Mouse (Mus musculus) lung, postnatal 4 days (tissue): Measurements from ENCODE around the gene Atp6v1e1.
"Not testable (repeated sequence)": the region's sequence is repeated elsewhere in the genome, so short reads cannot be mapped to it uniquely, and the experiment has no call there.

Source experiments
- DNase-seq, 2 experiments: peaks; one replicate each; pipeline ENCODE4 v3.0.0; 2021

The Atp6v1e1 gene

DNA sequence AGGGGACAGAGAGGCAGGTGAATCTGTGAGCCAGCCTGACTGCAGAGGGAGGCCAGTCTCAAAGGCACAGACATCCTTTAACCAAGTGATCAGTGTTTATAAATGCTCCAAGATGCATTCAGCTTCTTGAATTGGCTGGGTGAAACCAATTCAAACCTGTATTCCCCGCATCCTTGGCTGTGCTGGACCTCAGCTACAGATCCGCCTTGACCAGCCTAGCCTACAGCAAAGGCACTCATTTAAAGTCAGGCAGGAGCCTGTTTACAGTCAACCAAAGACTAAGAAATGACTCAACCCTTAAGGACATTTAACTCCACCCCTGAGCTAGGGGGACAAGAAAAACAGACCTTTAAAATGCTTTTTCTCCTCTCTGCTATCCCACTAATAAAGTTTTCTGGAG lies 3.3 kb downstream of the Atp6v1e1 start:
- DNase-seq = no peak

DNA sequence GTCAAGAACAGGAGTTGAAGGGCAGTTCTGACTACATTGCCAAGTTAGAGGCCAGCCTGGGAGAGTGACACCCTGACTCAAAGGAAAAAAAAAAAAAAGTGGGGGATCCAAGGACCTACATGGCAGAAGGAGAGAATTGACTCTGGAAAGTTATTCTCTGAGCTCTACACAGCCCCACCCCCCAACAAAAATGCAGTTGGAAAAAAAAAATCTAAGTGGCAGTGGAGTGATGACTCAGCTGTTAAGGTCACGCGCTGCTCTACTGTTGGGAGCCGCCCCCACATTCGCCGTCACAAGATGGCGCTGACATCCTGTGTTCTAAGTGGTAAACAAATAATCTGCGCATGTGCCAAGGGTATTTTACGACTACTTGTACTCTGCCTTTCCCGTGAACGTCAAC lies 10.6 kb downstream of the Atp6v1e1 start:
- DNase-seq = not testable (repeated sequence)

DNA sequence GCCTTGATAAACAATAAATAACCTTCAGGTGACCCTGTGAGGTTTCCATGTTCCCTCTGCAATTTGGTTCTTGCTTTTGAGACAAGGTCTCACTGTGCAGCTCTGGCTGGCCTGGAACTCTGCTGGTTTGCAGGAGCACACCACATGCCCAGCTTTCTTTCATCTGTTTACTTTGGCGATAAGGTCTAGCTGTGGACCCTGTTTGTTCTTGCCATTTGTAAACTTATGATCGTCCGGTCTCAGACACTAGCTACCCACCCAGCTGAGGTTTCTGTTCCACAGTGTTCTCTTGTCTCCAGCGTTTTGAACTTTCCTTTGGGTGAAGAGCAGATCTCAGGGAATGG lies 14.9 kb downstream of the Atp6v1e1 start:
- DNase-seq = no peak

DNA sequence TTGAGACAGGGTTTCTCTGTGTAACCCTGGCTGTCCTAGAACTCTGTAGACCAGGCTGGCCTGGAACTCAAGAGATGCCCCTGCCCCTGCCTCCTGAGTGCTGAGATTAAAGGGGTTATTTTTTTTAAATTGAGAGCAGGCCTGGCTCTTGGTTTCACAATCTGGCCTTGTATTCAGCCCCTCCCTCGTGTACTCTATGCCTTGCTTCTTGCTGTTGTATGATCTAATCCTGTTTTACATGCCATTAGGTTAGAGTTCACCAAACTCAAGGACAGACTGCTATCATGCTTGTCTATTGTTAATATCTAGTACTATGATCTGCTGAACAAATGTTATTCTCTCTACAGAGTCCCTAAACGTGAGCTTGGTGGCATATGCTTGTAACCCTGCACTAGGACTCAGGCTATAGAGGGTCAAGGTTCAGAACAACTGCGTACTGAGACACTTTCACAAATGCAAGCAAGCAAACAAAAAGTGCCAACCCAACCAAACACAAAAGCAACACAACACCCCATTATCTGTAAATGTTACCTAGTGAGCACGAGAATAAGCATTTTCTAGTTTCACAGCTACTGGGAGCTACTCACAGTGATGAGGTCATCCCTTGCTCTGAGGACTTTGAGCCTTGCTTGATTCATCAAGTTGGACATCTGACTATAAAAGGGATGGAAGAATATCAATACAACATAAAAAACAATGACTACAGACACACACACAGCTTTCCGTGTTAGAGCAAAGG lies 15.4 kb downstream of the Atp6v1e1 start:
- DNase-seq = no peak

DNA sequence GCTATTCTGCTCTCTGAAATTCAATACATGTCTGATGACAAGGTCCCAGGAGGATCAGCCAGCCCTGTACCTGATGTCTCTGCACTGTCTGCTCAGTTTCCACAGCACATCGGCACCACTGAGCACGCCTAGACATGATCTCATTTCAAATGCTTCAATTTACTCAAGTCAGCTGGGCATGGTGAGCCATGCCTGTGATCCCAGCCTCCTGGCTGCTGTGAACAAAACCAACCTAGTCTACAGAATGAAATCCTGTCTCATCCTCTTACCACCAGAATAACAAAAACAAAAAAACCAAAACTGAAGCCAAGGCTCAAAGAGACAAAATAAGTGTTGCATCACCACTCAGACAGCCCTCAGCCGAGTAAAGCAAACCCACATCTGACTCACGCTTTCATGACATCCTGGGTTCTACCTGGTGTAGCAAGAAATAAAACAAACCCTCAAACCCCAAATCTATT lies 23.0 kb downstream of the Atp6v1e1 start:
- no peak for DNase-seq

DNA sequence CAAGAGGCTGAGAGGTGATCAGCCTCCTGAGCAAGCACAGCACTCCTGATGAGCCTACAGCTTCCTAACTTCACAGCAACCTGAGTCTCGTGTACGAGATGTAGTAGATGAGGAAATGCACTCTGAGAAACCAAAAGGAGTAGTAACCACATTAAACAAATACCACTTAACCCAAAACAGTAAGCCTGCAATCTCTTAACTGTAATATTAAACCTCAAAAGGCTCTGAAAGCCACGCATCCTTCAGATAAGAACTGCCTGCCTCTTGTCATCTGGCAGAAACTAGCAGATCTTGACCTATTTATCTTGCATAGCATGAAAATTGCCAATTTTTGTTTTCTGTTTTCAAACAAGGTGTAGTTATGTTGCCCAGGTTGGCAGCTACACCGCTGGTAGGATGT lies 23.7 kb downstream of the Atp6v1e1 start:
- DNase-seq = no peak

DNA sequence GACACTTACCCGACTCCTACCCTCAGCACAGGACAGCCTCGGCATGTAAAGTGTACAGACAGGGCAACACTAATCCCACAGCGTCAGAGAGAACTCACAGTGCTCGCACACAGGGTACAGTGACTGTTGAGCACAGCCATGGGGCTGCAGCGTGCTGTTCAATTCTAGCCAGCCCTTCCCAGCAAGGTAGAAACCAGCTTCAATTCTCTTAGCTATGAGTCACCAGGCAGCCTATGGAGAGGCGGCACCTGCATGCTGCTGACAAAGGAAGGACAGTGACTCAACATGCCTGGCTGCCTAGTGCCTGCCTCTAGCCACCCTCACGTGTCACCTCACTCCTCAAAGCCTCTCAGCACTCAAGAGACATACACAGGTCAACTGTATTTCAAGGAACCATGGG lies 24.6 kb downstream of the Atp6v1e1 start:
- DNase-seq = no peak

DNA sequence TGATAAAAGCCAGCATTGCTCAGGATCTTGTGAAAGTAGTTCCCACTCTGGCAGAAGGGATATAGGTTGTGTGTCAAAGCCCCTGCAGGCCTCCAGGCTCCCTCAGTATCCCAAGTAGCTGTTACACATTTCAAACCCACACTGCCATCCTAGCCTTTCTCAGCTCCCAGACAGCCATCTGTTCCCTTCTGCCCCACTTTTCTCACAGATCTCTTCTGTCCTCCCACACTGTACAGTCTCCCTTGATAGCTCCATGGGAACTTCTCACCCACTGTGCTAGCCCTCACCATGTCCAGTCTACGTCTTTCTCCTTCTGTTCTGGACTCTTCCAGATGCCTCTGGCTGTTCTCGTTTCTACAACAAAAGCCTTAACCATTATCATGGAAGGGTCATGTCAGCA lies 26.5 kb downstream of the Atp6v1e1 start:
- DNase-seq = no peak

DNA sequence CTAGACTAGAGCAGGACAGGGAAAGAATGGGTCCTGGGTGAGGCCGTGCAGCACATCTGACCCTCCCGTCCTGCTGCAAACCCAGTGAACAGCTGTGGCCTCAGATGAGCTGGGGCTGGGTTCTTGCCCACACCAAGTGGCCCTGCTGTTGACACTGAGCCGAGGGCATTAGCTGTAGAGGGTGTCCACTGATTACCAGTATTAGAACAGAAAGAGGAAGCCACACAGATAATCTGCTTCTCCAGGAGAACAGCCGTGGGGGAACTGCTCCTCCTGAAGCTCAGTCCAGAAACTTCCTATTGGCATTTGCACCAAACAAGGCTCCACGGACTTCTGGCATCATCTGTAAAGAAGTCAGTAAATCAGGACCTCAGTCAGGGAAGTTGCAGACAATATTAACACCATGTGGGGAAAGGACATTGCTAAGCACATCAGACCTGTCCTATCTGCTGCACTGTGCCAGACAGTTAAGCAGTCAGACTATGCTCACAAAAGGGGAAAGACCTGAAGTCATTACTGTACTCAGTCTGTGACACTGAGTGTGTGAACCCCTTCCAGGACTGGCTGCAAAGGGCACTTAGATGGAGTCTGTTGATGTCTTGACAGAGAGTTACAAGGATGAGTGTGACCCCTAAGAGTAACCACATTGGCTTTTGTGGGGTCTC lies 27.0 kb downstream of the Atp6v1e1 start:
- DNase-seq = no peak

DNA sequence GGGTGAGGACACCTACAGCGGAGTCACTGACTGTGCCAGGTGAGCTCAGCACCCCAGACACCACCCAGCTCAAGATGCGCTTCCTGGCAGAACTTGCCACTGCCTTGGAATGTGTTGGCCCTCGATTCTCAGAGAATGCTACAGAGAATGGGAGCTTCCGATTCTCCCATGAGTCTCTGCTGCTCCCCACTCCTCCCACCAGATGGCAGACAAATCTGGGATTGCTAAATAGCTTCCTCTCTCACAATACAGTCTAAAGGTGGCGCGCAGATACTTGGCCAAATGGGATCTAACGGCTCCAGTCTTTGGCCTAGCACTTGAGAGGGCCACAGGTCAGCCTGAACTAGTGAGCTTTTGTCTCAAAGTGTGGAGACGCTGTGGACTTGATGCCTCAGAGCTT lies 29.6 kb downstream of the Atp6v1e1 start:
- DNase-seq = no peak

DNA sequence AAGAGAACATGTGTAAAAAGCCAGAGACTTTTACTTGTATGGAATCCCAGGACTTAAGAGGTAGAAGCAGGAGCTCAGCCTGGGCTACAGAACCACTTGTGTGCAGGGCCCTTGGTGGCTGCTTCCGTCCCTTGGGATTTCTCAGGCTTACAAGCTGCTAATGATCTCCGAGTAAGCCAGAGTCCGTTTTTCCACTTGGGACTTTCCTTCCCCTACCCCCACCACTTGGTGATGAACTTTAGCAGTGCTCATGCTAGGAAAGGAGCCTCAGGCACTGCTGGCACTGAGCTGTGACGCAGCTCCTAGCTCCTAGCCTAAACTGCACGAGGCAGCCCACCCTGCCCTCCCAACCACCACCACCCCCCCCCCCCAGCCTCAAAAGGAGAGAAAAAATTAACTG lies 31.9 kb downstream of the Atp6v1e1 start:
- DNase-seq = no peak

DNA sequence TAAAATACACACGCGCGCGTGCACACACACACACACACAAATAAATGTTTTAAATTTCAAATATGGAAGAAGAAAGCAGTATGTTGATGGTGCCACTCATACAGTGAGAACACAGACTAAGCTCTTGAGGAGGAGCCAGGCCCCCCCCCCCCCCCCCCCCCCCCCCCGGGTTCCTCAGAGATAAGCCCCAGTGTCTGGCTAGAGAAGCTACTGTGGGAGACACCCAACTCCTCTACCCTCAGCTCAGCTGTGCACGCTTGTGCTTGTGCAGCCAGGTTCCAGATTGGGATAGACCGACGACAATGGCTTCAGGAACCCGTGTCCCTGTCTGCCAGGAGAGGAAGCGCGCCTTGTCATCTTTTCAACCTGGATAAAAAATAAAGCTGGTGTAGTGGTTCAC lies 32.4 kb downstream of the Atp6v1e1 start:
- DNase-seq = no peak

DNA sequence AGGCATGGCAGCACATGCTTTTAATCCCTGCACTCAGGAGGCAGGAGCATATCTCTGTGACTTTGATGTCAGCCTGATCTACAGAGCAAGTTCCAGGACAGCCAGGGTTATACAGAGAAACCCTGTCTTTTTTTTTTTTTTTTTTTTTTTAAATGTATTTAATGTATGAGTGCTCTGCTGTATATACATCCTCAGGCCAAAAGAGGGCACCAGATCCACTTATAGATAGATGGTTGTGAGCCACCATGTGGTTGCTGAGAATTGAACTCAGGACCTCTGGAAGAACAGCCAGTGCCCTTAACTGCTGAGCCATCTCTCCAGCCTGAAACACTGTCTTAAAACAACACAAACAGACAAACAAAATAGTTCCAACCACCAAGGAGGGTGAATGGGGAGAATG lies 33.7 kb downstream of the Atp6v1e1 start:
- DNase-seq = no peak

DNA sequence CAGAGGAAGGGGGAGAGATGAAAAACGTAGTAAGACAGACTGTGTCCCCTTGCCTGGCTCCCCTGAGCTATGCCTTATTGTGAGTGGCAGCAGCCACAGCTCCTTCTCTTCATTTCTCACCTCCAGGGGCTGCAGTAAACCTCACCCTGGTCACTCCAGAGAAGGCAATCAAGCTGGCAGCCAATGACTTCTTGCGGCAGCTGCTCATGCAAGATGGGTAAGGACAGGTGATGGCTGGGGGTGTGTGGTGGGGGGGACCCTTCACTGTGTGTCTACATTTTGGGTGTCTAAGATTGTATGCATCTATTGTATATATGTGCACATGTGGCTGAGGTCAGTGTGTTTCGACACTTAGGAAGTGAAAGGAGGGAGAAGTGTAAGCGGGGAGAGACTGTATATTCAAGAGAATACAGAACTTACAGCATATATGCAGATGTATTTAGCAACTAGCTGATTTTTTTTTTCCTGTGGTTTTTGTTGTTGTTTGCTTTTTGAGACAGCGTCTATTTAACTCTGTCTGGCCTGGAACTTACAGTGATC lies 34.5 kb downstream of the Atp6v1e1 start:
- no peak for DNase-seq

DNA sequence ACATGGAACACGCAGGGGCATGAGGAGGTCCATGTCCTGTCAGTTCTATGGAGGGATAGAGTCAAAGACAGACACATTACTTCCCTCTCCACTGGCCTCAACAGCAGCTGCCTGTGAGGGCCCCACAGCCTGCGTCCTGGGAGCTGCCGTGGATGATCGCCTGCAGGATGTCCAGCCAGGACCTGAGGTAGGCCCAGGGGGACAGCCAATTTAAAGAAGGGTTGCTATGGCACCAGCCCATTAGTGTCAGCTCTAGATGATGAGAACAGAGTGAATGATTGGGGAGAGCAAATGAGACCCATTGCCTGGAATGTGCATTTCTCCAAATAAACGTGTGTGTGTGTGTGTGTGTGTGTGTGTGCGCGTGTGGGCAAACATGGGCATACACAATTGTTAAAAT lies 38.2 kb downstream of the Atp6v1e1 start:
- DNase-seq = no peak

DNA sequence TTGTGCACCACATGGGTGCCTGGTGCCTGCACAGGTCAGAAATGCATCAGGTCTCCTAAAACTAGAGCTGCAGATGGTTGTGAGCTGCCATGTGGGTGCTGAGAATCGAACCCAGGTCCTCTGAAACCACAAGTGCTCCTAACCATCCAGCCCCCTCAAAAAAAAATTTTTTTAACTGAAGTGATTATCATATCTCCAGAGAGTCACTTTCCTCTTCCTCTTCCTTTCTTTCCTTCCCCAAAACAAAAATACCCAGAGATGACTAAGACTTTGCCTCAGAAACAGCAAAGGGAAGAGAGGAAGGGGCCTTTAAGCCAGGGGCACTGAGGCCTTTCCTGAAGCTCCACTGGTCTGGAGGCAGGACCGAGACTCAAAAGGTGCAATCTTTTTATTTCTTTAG lies 39.6 kb downstream of the Atp6v1e1 start:
- no peak for DNase-seq

DNA sequence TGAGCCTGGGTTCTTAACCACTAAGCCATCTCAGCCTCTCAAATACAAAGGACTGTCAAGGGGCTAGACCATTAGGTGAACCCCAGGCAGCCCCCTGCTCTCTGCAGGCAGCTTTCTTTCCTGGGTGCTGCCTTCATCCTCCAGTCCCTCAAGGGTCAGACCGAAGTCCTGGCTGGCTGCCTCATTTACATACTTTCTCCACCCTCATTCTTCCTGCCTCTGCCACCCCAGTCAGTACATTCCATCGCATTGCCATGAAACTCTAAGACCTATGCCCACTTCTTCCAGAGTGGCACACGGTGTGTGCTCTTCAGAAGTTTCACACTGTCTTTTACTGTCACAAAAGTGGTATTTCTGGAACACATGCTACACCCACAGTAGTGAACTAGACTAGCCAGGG lies 44.4 kb downstream of the Atp6v1e1 start:
- peak in 1 of 2 experiments; percentile 17 for DNase-seq

DNA sequence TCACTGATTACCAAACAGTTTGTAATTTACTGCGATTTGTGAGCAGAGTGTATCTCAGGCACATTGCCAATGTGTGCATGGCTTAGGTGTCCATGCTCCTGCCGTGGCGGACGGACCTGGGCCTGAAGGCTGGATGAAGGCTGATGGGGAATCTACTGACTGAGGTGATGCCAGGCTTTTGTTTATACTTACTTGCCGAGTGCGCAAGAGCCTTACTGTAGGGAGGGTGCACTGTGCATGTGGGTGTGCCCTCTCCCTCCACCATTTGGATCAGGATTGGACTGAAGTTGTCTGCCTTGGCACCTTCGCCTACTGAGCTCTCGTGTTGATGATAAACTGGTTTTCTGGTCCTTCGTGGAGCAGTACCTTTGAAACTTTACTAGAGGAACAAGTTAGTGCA lies 45.1 kb downstream of the Atp6v1e1 start:
- DNase-seq = peak in 1 of 2 experiments; percentile 18

DNA sequence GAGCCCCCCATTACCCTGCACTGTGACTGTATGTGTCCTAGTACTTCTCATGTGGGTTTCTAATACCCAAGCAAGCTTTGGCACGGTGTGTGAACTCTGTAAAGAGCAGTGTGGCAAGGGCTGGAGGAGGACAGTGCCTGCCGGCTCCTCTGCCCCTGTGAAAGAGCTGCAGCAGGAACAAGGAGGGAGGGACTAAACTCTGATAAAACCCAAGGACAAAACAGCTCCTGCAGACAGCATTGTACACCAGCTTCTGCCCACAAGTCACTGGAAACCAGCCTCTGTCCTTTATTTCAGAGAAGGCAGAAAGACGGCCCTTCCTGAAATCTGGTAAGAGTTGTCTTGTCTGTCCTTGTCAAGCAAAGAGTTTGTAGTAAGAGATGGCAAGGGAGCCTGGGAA lies 46.3 kb downstream of the Atp6v1e1 start:
- no peak for DNase-seq

DNA sequence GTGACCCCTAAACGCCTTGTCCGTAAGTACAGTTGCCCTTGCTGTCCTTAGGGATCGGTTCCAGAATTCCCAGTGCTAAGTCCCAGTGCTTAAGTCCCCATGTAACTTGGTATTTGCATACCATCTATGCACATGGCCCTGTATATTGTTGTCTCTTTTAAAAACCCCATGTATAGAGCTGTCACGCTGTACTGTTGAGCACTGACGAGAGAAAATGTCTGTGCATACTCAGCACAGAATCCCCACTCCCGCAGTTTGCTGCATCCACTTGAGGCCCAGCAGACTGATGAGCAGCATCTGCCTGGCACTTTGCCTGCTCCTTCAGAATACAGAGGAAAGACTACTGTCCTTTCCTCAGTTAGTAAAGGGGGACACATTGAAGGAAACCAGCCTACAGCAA lies 48.8 kb downstream of the Atp6v1e1 start:
- DNase-seq = no peak

DNA sequence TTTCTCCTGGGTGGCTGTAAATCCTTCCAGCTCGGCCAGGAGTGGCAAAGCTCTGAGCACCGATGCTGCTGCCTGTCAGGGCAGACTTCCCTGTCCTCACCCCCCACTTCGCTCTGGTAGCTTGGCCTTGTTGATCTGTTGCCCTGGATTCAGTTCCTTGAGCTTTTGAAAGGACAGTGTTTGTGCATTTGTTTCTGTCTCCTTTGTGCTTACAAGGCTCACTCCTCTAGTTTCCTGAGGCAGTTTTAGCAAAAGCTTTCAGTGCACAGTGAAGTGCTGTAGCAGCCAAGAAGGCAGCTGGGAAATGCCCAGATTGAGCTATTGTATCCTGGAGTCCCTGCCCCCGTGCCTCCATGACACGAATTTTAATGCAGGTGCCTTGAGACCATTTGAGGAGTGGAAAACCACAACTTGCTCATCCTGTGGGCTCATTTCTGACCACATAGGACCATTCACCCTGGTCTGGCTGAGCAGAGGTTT lies 49.4 kb downstream of the Atp6v1e1 start, which contains the start of gene Slc25a18:
TSS of gene Slc25a18 (plus strand) at position 430 of the 480 bp plus-strand sequence.
- DNase-seq = no peak

DNA sequence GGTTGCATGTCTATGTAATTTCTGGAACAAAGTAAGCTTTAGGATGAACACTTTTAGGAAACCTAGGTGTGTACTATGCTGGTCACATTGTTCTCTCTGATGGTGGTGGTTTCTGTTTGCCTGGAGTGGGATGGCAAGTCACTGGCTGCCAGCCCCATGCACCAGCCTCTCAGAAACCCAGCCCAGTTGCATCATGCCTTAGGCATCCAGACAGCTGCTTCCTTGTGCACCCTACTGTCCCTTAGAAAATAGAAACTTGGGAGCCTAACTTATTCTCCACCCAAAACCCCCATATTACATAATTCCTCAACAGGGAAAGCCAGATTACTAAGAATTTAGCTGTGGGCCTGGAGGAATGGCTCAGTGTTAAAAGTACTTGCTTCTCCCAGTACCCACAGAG lies 50.6 kb downstream of the Atp6v1e1 start:
- peak in 1 of 2 experiments; percentile 28 for DNase-seq

DNA sequence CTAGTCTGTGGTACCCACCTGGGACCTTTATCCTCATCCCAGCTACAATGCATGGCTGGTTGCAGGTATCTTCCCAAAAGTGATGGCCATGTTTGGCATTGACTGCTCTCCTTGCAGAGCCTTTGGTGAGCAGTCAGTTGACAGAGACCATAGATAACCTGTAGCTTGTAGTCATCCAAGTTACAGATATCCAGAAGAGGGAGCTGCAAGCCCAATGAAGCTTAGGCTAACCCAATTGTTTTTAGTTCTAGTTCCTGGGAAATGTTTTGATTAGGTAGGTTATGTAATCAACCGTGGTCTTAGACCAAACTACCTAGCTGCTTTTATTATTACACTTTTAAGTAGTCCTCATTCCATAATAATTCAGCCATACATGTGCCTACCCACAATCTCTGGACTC lies 51.2 kb downstream of the Atp6v1e1 start:
- no peak for DNase-seq

DNA sequence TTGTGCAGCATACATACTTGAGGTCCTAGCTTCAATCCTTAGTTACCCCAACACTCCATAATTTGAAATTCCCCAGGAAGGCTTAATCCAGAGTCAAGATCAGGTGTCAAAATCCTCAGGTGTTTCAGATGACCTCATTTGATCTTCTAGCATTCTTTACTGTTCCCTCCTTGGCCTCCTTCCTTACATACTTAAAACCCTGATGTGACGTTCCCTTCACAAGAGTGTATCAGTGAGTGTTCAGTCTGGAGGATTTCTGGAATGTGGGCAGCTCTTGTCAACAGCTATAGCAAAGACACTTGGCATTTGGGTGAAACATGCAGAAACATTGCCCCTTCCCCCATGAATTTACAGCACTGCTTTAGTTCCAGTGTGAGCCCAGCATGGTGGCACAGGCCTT lies 52.6 kb downstream of the Atp6v1e1 start:
- no peak for DNase-seq
